Mouse (Mus musculus): ENCODE measurements around the gene Gsdma2. TPM values are rescaled to one million over a fixed set of nuclear protein-coding genes. Genes with fewer than 3 reads are reported as not detected.
"Not testable (repeated sequence)": the region's sequence is repeated elsewhere in the genome, so short reads cannot be mapped to it uniquely, and the experiment has no call there.

The Gsdma2 gene
- total and polyA plus RNA-seq, 2 experiments: not detected

DNA sequence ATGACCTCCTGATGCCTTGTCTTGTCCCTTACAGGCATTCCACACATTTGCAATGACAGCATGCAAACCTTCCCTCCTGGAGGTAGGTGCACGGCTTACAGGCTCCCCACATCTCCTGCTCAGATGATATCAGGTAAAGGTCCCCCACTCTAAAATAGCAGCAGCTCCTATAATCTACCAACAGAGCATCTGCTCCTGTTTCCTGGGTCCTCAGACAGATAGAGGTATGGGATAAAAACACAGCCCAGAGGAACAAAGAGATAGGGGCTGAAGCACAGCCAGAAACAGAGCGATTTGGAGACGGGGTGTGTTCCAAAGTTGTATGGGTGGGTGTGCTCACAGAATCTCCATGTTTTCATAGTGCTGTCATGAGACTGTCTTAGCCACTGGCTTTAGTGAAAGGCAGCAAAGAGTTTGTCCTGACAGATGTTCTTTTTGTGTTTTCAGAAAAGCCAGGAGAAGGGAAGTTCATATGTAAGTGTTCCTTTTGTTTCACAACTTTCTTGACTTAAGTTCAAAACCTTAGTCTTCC, 24.8 kb downstream of the Gsdma2 start:
- Histone ChIP-seq H3K9ac (ENCODE audit: low read depth, low read length) (no peak overlapping the region), H3K36me3 (ENCODE audit: control insufficient read depth, insufficient read depth, low read length) (no peaks in the 10 kb centered on the region), H3K27me3 (ENCODE audit: control insufficient read depth, insufficient read depth, low read length) (0 out of 2 replicates have a peak, but pooled peaks cover 3% of the 10 kb centered on the region), H3K4me1 (ENCODE audit: control insufficient read depth, insufficient read depth, low read length) (no peaks in the 10 kb centered on the region), H3K27ac (replicated peaks; ENCODE audit: insufficient read depth, low read depth, low read length) (no peak overlapping the region), H3K79me2 (ENCODE audit: control insufficient read depth, insufficient read depth, low read length) (no peaks in the 10 kb centered on the region), H3K4me3 (ENCODE audit: insufficient read depth, low read depth, low read length) (no peak overlapping the region)
- no peak for DNase-seq (ENCODE audit: extremely low read depth, low read depth, low spot score)
- TF ChIP-seq CTCF (IDR thresholded peaks at IDR 0.05; ENCODE audit: low read depth, low read length): no peak
- WGBS: 59% methylated on average over 3 of the region's 3 CpGs

- Histone ChIP-seq H3K4me1 (ENCODE audit: control insufficient read depth, insufficient read depth, low read length) (no peaks in the 10 kb centered on the region), H3K36me3 (ENCODE audit: control insufficient read depth, insufficient read depth, low read length) (no peaks in the 10 kb centered on the region), H3K4me3 (ENCODE audit: insufficient read depth, low read depth, low read length) (no peak overlapping the region), H3K27ac (replicated peaks; ENCODE audit: insufficient read depth, low read depth, low read length) (no peak overlapping the region), H3K79me2 (ENCODE audit: control insufficient read depth, insufficient read depth, low read length) (no peaks in the 10 kb centered on the region), H3K9ac (ENCODE audit: low read depth, low read length) (no peak overlapping the region), H3K27me3 (ENCODE audit: control insufficient read depth, insufficient read depth, low read length) (0 out of 2 replicates have a peak, but pooled peaks cover 3% of the 10 kb centered on the region)
- 48% methylated on average over 5 of the region's 5 CpGs for WGBS
- no peak for DNase-seq (ENCODE audit: extremely low read depth, low read depth, low spot score)
- TF ChIP-seq CTCF (IDR thresholded peaks at IDR 0.05; ENCODE audit: low read depth, low read length) (no peak), POLR2A (IDR thresholded peaks at IDR 0.05; ENCODE audit: extremely low read depth, insufficient read depth, low read length) (no peak)
Observed at GRCm38 (mm10) chr11:98671857-98672256, 25.3 kb downstream of the Gsdma2 start.

- Histone ChIP-seq H3K79me2 (ENCODE audit: control insufficient read depth, insufficient read depth, low read length) (no peaks in the 10 kb centered on the region), H3K27ac (replicated peaks; ENCODE audit: insufficient read depth, low read depth, low read length) (no peak overlapping the region), H3K9ac (ENCODE audit: low read depth, low read length) (no peak overlapping the region), H3K4me1 (ENCODE audit: control insufficient read depth, insufficient read depth, low read length) (no peaks in the 10 kb centered on the region), H3K27me3 (ENCODE audit: control insufficient read depth, insufficient read depth, low read length) (0 out of 2 replicates have a peak, but pooled peaks cover 3% of the 10 kb centered on the region), H3K4me3 (ENCODE audit: insufficient read depth, low read depth, low read length) (no peak overlapping the region), H3K36me3 (ENCODE audit: control insufficient read depth, insufficient read depth, low read length) (no peaks in the 10 kb centered on the region)
- TF ChIP-seq POLR2A (IDR thresholded peaks at IDR 0.05; ENCODE audit: extremely low read depth, insufficient read depth, low read length): no peak
- 63% methylated on average over 5 of the region's 5 CpGs for WGBS
- DNase-seq (ENCODE audit: extremely low read depth, low read depth, low spot score): no peak
Observed at GRCm38 (mm10) chr11:98672482-98672881, 25.9 kb downstream of the Gsdma2 start.

DNA sequence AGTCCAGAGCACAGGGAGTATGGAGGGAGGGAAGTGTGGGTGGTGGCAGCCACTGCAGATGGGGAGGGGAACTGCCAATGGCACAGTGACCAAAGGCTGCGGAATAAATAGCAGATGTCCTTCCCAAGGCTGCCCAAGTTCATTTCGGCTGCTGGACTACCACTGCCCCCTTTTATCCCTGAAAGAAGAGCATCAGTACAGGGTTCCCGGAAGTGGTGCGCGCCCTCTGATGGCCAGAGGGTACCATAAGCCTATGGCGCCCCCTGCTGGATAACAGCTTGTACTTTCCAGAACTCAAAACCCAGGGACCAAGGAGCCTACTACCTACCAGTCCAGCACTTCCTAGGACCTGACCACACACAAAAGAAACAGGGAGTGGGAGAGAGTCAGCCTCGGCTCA, 26.6 kb downstream of the Gsdma2 start:
- H3K79me2 ChIP-seq (ENCODE audit: control insufficient read depth, insufficient read depth, low read length); H3K4me1 ChIP-seq (ENCODE audit: control insufficient read depth, insufficient read depth, low read length); H3K4me3 ChIP-seq (ENCODE audit: insufficient read depth, low read depth, low read length); H3K36me3 ChIP-seq (ENCODE audit: control insufficient read depth, insufficient read depth, low read length); H3K27me3 ChIP-seq (ENCODE audit: control insufficient read depth, insufficient read depth, low read length); H3K27ac ChIP-seq (replicated peaks; ENCODE audit: insufficient read depth, low read depth, low read length); H3K9ac ChIP-seq (ENCODE audit: low read depth, low read length): not testable (repeated sequence)
- WGBS: 5% methylated on average over 7 of the region's 7 CpGs
- peak; percentile 40 for TF ChIP-seq CTCF (IDR thresholded peaks at IDR 0.05; ENCODE audit: low read depth, low read length)
- peak; percentile 19 for DNase-seq (ENCODE audit: extremely low read depth, low read depth, low spot score)

- no peak overlapping the region for H3K4me3 ChIP-seq (ENCODE audit: insufficient read depth, low read depth, low read length)
- DNase-seq (ENCODE audit: extremely low read depth, low read depth, low spot score): no peak
- 67% methylated on average over 7 of the region's 7 CpGs for WGBS
- H3K4me1 ChIP-seq (ENCODE audit: control insufficient read depth, insufficient read depth, low read length): no peaks in the 10 kb centered on the region
- H3K36me3 ChIP-seq (ENCODE audit: control insufficient read depth, insufficient read depth, low read length): no peaks in the 10 kb centered on the region
- 0 out of 2 replicates have a peak, but pooled peaks cover 3% of the 10 kb centered on the region for H3K27me3 ChIP-seq (ENCODE audit: control insufficient read depth, insufficient read depth, low read length)
- no peak overlapping the region for H3K27ac ChIP-seq (replicated peaks; ENCODE audit: insufficient read depth, low read depth, low read length)
- no peaks in the 10 kb centered on the region for H3K79me2 ChIP-seq (ENCODE audit: control insufficient read depth, insufficient read depth, low read length)
- no peak for TF ChIP-seq POLR2A (IDR thresholded peaks at IDR 0.05; ENCODE audit: extremely low read depth, insufficient read depth, low read length)
- no peak for TF ChIP-seq CTCF (IDR thresholded peaks at IDR 0.05; ENCODE audit: low read depth, low read length)
- no peak overlapping the region for H3K9ac ChIP-seq (ENCODE audit: low read depth, low read length)
Observed at GRCm38 (mm10) chr11:98675829-98676363, 29.3 kb downstream of the Gsdma2 start.

GRCm38 (mm10) chr11:98680023-98680422, 33.5 kb downstream of the Gsdma2 start:
- DNase-seq (ENCODE audit: extremely low read depth, low read depth, low spot score): no peak
- Histone ChIP-seq H3K4me1 (ENCODE audit: control insufficient read depth, insufficient read depth, low read length) (peaks cover 5% of the 10 kb centered on the region), H3K36me3 (ENCODE audit: control insufficient read depth, insufficient read depth, low read length) (no peaks in the 10 kb centered on the region), H3K9ac (ENCODE audit: low read depth, low read length) (no peak overlapping the region), H3K27ac (replicated peaks; ENCODE audit: insufficient read depth, low read depth, low read length) (no peak overlapping the region), H3K27me3 (ENCODE audit: control insufficient read depth, insufficient read depth, low read length) (no peaks in the 10 kb centered on the region), H3K79me2 (ENCODE audit: control insufficient read depth, insufficient read depth, low read length) (peaks cover 6% of the 10 kb centered on the region; the same call in 1 of the 2 replicates), H3K4me3 (ENCODE audit: insufficient read depth, low read depth, low read length) (no peak overlapping the region)
- WGBS: 97% methylated on average over 1 of the region's 1 CpGs
- TF ChIP-seq POLR2A (IDR thresholded peaks at IDR 0.05; ENCODE audit: extremely low read depth, insufficient read depth, low read length) (no peak), CTCF (IDR thresholded peaks at IDR 0.05; ENCODE audit: low read depth, low read length) (no peak)

- DNase-seq (ENCODE audit: extremely low read depth, low read depth, low spot score); H3K36me3 ChIP-seq (ENCODE audit: control insufficient read depth, insufficient read depth, low read length); H3K79me2 ChIP-seq (ENCODE audit: control insufficient read depth, insufficient read depth, low read length); H3K4me3 ChIP-seq (ENCODE audit: insufficient read depth, low read depth, low read length); H3K9ac ChIP-seq (ENCODE audit: low read depth, low read length); H3K27ac ChIP-seq (replicated peaks; ENCODE audit: insufficient read depth, low read depth, low read length); H3K27me3 ChIP-seq (ENCODE audit: control insufficient read depth, insufficient read depth, low read length); H3K4me1 ChIP-seq (ENCODE audit: control insufficient read depth, insufficient read depth, low read length): not testable (repeated sequence)
- 95% methylated on average over 4 of the region's 4 CpGs for WGBS
Observed at GRCm38 (mm10) chr11:98680595-98680994, 34.0 kb downstream of the Gsdma2 start.

Measured in liver, adult 2 months (tissue).